Mouse (Mus musculus) left cerebral cortex, postnatal 4 days (tissue): ENCODE measurements around the gene Rfx1. TPM values are rescaled to one million over a fixed set of nuclear protein-coding genes. Genes with fewer than 3 reads are reported as not detected.

ENCODE experiments used
- DNase-seq: peaks from one replicate; pipeline ENCODE4 v3.0.0-alpha.2; 2022
- intact Hi-C: fragments of 180-260 bp; cut with DNase I; formaldehyde crosslinking; loops from one replicate; pipeline ENCODE4 v1.15.1; 2025
- microRNA-seq: library from miRNA; unstranded; fragments of <30 nt; microRNA quantifications from one replicate; pipeline ENCODE4 v1.2.0, GENCODE M21; 2022
- total RNA-seq, 2 experiments: library from RNA; stranded (reverse); gene quantifications; 2 replicates each; pipeline ENCODE4 v1.2.3; 2021

Gene Rfx1
- total RNA-seq, 2 experiments from 2014 or later, result 26.1 to 28.5 TPM

DNA sequence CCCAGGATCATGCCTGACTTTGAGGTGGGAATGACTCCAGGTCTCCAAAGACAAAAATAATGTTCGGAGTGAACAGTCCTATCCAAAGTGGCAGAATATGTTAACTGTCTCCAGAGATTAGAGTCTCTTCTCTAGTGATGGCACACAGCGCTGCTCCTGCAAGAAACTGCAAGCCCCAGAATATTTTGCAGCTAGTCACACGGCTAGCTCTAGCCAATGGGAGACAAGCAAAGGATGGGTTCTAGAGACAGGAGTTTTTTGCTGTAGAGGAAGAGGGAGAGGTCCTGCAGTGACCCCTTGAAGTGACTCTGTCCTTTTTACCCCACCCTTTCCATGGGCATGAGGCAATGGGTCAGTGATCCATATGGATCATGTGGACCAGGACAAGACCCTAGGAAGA lies 71.2 kb downstream of the Rfx1 start:
- intact Hi-C loops, result no loop called here
- no peak for DNase-seq

DNA sequence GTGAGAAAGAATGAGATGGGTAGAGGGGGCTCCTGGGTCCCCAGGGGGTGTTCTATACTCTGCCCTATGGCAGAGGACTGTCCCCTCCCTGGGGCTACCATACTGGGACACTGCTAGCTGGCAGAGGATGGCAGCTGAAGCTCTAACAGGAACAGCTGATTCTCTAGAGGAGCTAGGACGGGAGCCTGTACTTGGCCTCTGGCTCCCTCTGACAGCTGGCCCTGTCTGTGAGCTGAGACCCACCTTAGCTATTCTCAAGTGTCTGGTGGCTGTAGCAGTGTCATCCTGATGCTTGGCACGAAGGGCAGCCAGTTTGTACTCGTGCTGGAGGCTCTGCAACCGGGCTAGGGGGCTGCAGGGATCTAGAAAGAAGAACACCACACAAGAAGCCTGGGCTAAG lies 74.2 kb downstream of the Rfx1 start:
- intact Hi-C loops, result no loop called here
- DNase-seq, result no peak

DNA sequence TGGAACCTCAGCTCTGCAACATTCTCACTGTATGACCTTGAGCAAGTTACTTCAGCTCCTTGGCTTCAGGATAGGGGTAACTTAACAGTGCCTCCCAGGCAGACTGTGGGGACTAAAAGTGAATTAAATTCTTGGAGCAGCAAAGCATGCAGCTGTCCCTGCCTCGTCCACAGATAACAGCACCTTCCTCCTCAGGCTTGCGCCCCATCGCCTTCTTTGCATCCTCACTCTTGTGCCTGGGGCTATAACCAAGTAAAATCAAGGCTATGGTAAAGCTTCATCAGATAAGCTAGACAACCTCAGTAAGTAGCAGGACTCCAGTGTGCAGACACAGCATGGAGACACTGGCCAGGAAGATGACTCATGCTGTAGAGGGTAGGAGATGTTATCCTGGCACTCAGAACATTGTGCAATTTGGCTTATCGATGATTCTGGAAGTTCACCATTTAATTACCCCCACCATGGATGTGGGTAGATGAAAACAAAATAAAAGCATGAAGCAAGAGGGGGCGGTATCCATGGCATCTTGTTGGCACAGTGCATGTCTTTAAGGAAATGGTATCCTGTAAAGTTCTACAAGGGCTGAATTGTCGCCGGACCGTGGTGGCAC lies 78.1 kb downstream of the Rfx1 start:
- no peak for DNase-seq
- intact Hi-C loops, result no loop called here

Small RNA genes within 50 kb of the gene (microRNA-seq; reads per million reads assigned to microRNA genes)
- not detected for gene Mir709

Other genes with a start within 250 kb of the Rfx1 start
- gene Adgrl1, start 166.7 kb upstream of the Rfx1 start, total RNA-seq, result 100 to 1,000 TPM; 398 to 418 TPM
- under 1 TPM; 0.20 to 0.26 TPM for gene Gm10644, start 111.6 kb upstream of the Rfx1 start, total RNA-seq
- 1 to 10 TPM; 2.5 to 2.7 TPM for gene Asf1b, start 111.3 kb upstream of the Rfx1 start, total RNA-seq
- 100 to 1,000 TPM; 199 to 209 TPM for gene Prkaca, start 93.8 kb upstream of the Rfx1 start, total RNA-seq
- gene Samd1, start 69.2 kb upstream of the Rfx1 start, total RNA-seq, result 10 to 100 TPM; 82.8 to 83.9 TPM
- gene 1700067K01Rik, start 65.3 kb upstream of the Rfx1 start, total RNA-seq, result 1 to 10 TPM in 1 of 2 experiments, under 1 TPM in 1; 0.46 to 1.1 TPM
- not detected for gene 2210011C24Rik, start 54.7 kb upstream of the Rfx1 start, total RNA-seq
- gene Palm3, start 45.4 kb upstream of the Rfx1 start, total RNA-seq, result 10 to 100 TPM; 13.2 to 15.5 TPM
- gene Il27ra, start 24.2 kb upstream of the Rfx1 start, total RNA-seq, result 1 to 10 TPM; 1.5 to 1.6 TPM
- gene Rln3, start 21.8 kb upstream of the Rfx1 start, total RNA-seq, result not detected
- gene Gm10643, start 1.7 kb upstream of the Rfx1 start, total RNA-seq, result 1 to 10 TPM; 3.3 to 4.0 TPM
- 10 to 100 TPM; 49.1 to 49.7 TPM for gene Dcaf15, start 37.9 kb downstream of the Rfx1 start, total RNA-seq
- not detected for gene Podnl1, start 59.2 kb downstream of the Rfx1 start, total RNA-seq
- gene Cc2d1a, start 81.1 kb downstream of the Rfx1 start, total RNA-seq, result 10 to 100 TPM; 74.9 to 80.8 TPM
- 1 to 10 TPM; 1.7 to 2.1 TPM for gene 4930432K21Rik, start 81.2 kb downstream of the Rfx1 start, total RNA-seq
- gene Nanos3, start 118.4 kb downstream of the Rfx1 start, total RNA-seq, result 10 to 100 TPM in 1 of 2 experiments, 1 to 10 TPM in 1; 8.1 to 11.4 TPM
- gene Zswim4, start 170.2 kb downstream of the Rfx1 start, total RNA-seq, result 10 to 100 TPM; 22.9 to 23.3 TPM
- gene D8Ertd738e, start 182.9 kb downstream of the Rfx1 start, total RNA-seq, result 100 to 1,000 TPM; 105 to 120 TPM
- 10 to 100 TPM; 25.1 to 26.4 TPM for gene Mri1, start 190.5 kb downstream of the Rfx1 start, total RNA-seq
- 10 to 100 TPM; 19.7 to 23.5 TPM for gene Ccdc130, start 203.5 kb downstream of the Rfx1 start, total RNA-seq